Mouse (Mus musculus): ENCODE measurements around the gene Rgs8. TPM values are rescaled to one million over a fixed set of nuclear protein-coding genes. Genes with fewer than 3 reads are reported as not detected.

Rgs8 gene
- polyA plus RNA-seq, 1 experiment = under 0.01 TPM

DNA sequence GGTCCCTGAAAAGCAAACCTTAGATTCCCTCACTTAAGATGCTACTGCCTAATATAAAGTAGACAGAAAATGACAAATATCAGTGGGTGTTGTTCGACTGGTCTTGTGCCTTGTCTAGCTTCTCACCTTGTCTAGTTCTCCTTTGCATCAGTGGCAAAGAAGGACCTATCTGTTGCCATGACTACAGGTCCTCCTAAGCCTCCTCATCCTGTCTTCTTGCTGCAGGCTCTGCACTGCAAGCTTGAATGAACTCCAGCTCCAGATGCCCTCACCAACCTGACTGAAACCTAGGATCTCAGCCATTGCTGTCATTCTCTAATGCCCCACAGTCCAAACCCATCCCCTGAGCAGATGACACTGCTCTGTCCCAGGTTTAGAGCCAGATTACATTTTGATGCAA lies 65.2 kb downstream of the Rgs8 start:
- Histone ChIP-seq H3K79me2 (ENCODE audit: control insufficient read depth, insufficient read depth) (no peaks in the 10 kb centered on the region), H3K36me3 (ENCODE audit: control insufficient read depth, insufficient read depth) (no peaks in the 10 kb centered on the region), H3K27me3 (ENCODE audit: control insufficient read depth, insufficient read depth, insufficient read length) (no peaks in the 10 kb centered on the region), H3K4me3 (ENCODE audit: insufficient read depth, poor library complexity, severe bottlenecking) (no peak overlapping the region), H3K79me3 (ENCODE audit: low read depth) (no peaks in the 10 kb centered on the region), H3ac (ENCODE audit: control insufficient read depth, insufficient read length, low read depth) (no peak overlapping the region)
- TF ChIP-seq USF1 (IDR thresholded peaks at IDR 0.05; ENCODE audit: low read depth) = no peak

DNA sequence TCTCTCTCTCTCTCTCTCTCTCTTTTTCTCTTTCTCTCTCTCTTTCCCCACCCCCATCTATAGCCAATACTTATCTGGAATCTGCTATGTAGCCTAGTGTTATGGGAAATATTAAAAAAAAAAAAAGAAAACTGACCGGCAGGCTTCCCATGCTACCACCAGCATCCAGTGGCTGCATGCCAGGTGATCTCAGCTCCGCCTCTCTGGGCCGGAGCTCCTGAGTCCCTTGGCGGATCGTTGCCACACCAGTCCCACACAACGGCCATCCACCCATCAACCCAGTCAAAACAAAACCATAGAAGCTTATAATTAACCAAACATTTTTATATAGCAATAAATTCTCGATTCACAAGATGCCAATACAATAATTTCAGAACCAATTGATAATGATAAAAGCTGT lies 68.1 kb downstream of the Rgs8 start:
- Histone ChIP-seq H3K79me2 (ENCODE audit: control insufficient read depth, insufficient read depth) (no peaks in the 10 kb centered on the region), H3K27me3 (ENCODE audit: control insufficient read depth, insufficient read depth, insufficient read length) (no peaks in the 10 kb centered on the region), H3K79me3 (ENCODE audit: low read depth) (no peaks in the 10 kb centered on the region), H3K36me3 (ENCODE audit: control insufficient read depth, insufficient read depth) (no peaks in the 10 kb centered on the region), H3K4me3 (ENCODE audit: insufficient read depth, poor library complexity, severe bottlenecking) (no peak overlapping the region), H3ac (ENCODE audit: control insufficient read depth, insufficient read length, low read depth) (no peak overlapping the region)
- no peak for TF ChIP-seq FOSL1 (IDR thresholded peaks at IDR 0.05; ENCODE audit: insufficient read depth, low read length, poor library complexity, severe bottlenecking)
- no peak for TF ChIP-seq CTCF (IDR thresholded peaks at IDR 0.05; ENCODE audit: control insufficient read depth, insufficient read depth, insufficient read length)
- no peak for TF ChIP-seq CEBPB (IDR thresholded peaks at IDR 0.05; ENCODE audit: low read depth)
- TF ChIP-seq USF1 (IDR thresholded peaks at IDR 0.05; ENCODE audit: low read depth) = no peak
- TF ChIP-seq MYOD1 (IDR thresholded peaks at IDR 0.05; ENCODE audit: control insufficient read depth, insufficient read length, low read depth) = no peak
- TF ChIP-seq MYOG (IDR thresholded peaks at IDR 0.05; ENCODE audit: control insufficient read depth, extremely low read depth, insufficient read length) = no peak
- TF ChIP-seq MAX (IDR thresholded peaks at IDR 0.05) = no peak

DNA sequence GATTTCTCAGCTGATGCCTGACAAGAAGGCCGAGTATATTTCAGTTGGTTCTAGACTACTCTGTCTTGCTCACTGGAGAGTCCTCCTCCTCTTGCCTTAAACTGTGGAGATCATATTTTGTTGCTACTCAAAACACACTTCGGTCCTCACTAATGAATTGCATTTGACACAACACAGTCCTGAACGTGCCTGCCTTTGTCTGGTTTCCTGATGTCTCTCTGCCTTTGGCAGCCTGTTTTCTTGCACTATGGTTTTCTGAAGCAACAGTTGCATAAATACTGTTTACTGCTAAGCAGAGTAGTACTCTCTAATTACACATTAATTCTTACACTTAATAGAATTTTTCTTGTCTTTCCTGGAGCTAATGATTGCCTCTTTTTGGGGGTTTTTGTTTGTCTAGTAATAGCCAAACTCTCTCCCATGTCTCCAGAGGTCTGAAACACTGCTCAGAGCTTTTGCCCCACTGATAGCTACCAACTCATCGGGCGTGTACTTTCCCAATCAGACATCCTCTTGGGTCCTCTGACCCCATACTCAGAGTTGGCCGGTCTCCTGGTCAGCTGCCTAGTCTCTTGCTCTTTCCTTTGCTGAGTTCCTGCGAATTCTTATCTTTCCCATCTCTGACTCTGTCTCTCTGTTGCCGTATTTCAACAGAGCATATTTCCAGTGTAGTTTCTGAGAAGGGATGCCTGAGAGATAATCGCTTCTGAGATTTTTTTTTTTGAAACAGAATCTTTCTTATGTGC lies 68.9 kb downstream of the Rgs8 start:
- H3K79me3 ChIP-seq (ENCODE audit: low read depth) = no peaks in the 10 kb centered on the region
- no peak overlapping the region for H3ac ChIP-seq (ENCODE audit: control insufficient read depth, insufficient read length, low read depth)
- H3K79me2 ChIP-seq (ENCODE audit: control insufficient read depth, insufficient read depth) = no peaks in the 10 kb centered on the region
- TF ChIP-seq CTCF (IDR thresholded peaks at IDR 0.05; ENCODE audit: control insufficient read depth, insufficient read depth, insufficient read length) (no peak), MYOD1 (IDR thresholded peaks at IDR 0.05; ENCODE audit: control insufficient read depth, insufficient read length, low read depth) (no peak), USF1 (IDR thresholded peaks at IDR 0.05; ENCODE audit: low read depth) (no peak), MYOG (IDR thresholded peaks at IDR 0.05; ENCODE audit: control insufficient read depth, extremely low read depth, insufficient read length) (no peak), FOSL1 (IDR thresholded peaks at IDR 0.05; ENCODE audit: insufficient read depth, low read length, poor library complexity, severe bottlenecking) (no peak), CEBPB (IDR thresholded peaks at IDR 0.05; ENCODE audit: low read depth) (no peak), MAX (IDR thresholded peaks at IDR 0.05) (no peak)
- H3K4me3 ChIP-seq (ENCODE audit: insufficient read depth, poor library complexity, severe bottlenecking) = no peak overlapping the region
- H3K27me3 ChIP-seq (ENCODE audit: control insufficient read depth, insufficient read depth, insufficient read length) = no peaks in the 10 kb centered on the region
- no peaks in the 10 kb centered on the region for H3K36me3 ChIP-seq (ENCODE audit: control insufficient read depth, insufficient read depth)

DNA sequence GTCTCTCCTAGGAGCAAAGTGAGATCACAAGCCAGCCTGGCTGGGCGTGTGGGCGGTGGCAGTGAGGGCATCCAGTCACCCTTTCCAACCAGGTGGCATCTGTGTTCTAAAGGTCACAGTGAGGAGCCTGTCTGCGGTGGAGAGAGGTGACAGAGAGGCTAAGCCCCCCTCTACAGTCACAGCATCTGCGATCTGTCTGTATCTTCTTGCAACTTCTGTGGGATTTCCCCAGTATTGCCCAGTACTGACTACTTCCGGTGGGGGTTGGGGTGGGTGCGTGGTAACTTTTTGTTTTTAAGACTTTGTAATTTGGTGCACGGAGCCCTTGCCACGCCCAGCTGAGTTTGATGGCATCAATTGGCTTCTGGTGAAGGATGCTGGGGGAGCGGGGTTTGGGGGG lies 70.6 kb downstream of the Rgs8 start:
- no peak for TF ChIP-seq CEBPB (IDR thresholded peaks at IDR 0.05; ENCODE audit: low read depth)
- no peak for TF ChIP-seq CTCF (IDR thresholded peaks at IDR 0.05; ENCODE audit: control insufficient read depth, insufficient read depth, insufficient read length)
- no peak for TF ChIP-seq USF1 (IDR thresholded peaks at IDR 0.05; ENCODE audit: low read depth)
- TF ChIP-seq MYOD1 (IDR thresholded peaks at IDR 0.05; ENCODE audit: control insufficient read depth, insufficient read length, low read depth) = no peak
- no peak for TF ChIP-seq MAX (IDR thresholded peaks at IDR 0.05)
- no peak for TF ChIP-seq FOSL1 (IDR thresholded peaks at IDR 0.05; ENCODE audit: insufficient read depth, low read length, poor library complexity, severe bottlenecking)
- TF ChIP-seq MYOG (IDR thresholded peaks at IDR 0.05; ENCODE audit: control insufficient read depth, extremely low read depth, insufficient read length) = no peak
- H3K27me3 ChIP-seq (ENCODE audit: control insufficient read depth, insufficient read depth, insufficient read length) = no peaks in the 10 kb centered on the region
- no peak overlapping the region for H3K4me3 ChIP-seq (ENCODE audit: insufficient read depth, poor library complexity, severe bottlenecking)
- H3ac ChIP-seq (ENCODE audit: control insufficient read depth, insufficient read length, low read depth) = no peak overlapping the region
- H3K36me3 ChIP-seq (ENCODE audit: control insufficient read depth, insufficient read depth) = no peaks in the 10 kb centered on the region
- no peaks in the 10 kb centered on the region for H3K79me2 ChIP-seq (ENCODE audit: control insufficient read depth, insufficient read depth)
- no peaks in the 10 kb centered on the region for H3K79me3 ChIP-seq (ENCODE audit: low read depth)

DNA sequence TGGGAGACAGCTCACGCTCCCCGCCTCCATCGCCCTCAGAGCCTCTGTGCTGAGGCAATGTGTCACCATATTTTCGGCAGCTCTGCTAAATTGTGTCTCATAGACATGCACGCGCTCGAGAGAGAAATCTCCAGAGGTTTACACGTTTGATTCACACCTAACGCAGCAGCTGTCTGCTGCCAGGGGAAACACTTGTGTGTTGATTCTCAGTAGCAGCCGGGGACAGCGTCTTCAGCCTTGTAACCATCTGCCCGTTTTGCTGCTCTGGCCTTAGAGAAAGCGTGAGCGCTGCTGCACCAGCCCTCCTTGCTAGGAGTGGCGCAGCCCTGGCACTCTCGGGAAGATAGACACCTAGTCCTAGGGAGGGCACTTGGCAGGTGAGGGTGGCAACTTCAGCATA lies 73.8 kb downstream of the Rgs8 start:
- H3K79me3 ChIP-seq (ENCODE audit: low read depth) = no peaks in the 10 kb centered on the region
- no peaks in the 10 kb centered on the region for H3K79me2 ChIP-seq (ENCODE audit: control insufficient read depth, insufficient read depth)
- no peak overlapping the region for H3K4me3 ChIP-seq (ENCODE audit: insufficient read depth, poor library complexity, severe bottlenecking)
- TF ChIP-seq USF1 (IDR thresholded peaks at IDR 0.05; ENCODE audit: low read depth) (no peak), MAX (IDR thresholded peaks at IDR 0.05) (no peak), MYOD1 (IDR thresholded peaks at IDR 0.05; ENCODE audit: control insufficient read depth, insufficient read length, low read depth) (no peak), CEBPB (IDR thresholded peaks at IDR 0.05; ENCODE audit: low read depth) (no peak), CTCF (IDR thresholded peaks at IDR 0.05; ENCODE audit: control insufficient read depth, insufficient read depth, insufficient read length) (no peak), FOSL1 (IDR thresholded peaks at IDR 0.05; ENCODE audit: insufficient read depth, low read length, poor library complexity, severe bottlenecking) (no peak), MYOG (IDR thresholded peaks at IDR 0.05; ENCODE audit: control insufficient read depth, extremely low read depth, insufficient read length) (no peak)
- no peak overlapping the region for H3ac ChIP-seq (ENCODE audit: control insufficient read depth, insufficient read length, low read depth)
- no peaks in the 10 kb centered on the region for H3K27me3 ChIP-seq (ENCODE audit: control insufficient read depth, insufficient read depth, insufficient read length)
- H3K36me3 ChIP-seq (ENCODE audit: control insufficient read depth, insufficient read depth) = no peaks in the 10 kb centered on the region

DNA sequence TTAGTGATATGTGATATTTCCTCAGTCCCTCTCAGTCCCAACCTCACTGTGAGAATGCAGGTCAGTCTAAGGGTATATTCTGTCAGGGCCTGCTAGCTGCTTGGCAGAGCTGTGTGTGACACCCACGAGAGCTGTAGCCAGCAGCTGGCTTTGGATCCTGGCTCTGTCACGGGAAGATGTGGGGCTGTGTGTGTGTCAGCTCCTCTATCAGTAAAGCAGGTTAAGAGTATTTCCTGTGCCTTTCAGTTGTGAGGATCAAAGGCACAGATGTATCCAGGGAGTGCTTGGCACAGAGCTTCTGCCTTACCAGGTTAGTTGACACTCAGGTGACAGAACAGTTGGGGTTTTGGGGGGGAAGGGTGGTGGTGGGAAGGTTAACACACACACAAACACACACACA lies 77.0 kb downstream of the Rgs8 start:
- no peaks in the 10 kb centered on the region for H3K36me3 ChIP-seq (ENCODE audit: control insufficient read depth, insufficient read depth)
- H3K79me3 ChIP-seq (ENCODE audit: low read depth) = no peaks in the 10 kb centered on the region
- H3K4me3 ChIP-seq (ENCODE audit: insufficient read depth, poor library complexity, severe bottlenecking) = no peak overlapping the region
- no peak overlapping the region for H3ac ChIP-seq (ENCODE audit: control insufficient read depth, insufficient read length, low read depth)
- TF ChIP-seq MAX (IDR thresholded peaks at IDR 0.05) (no peak), CTCF (IDR thresholded peaks at IDR 0.05; ENCODE audit: control insufficient read depth, insufficient read depth, insufficient read length) (no peak), USF1 (IDR thresholded peaks at IDR 0.05; ENCODE audit: low read depth) (no peak), CEBPB (IDR thresholded peaks at IDR 0.05; ENCODE audit: low read depth) (no peak), MYOD1 (IDR thresholded peaks at IDR 0.05; ENCODE audit: control insufficient read depth, insufficient read length, low read depth) (no peak), FOSL1 (IDR thresholded peaks at IDR 0.05; ENCODE audit: insufficient read depth, low read length, poor library complexity, severe bottlenecking) (no peak), MYOG (IDR thresholded peaks at IDR 0.05; ENCODE audit: control insufficient read depth, extremely low read depth, insufficient read length) (no peak)
- no peaks in the 10 kb centered on the region for H3K79me2 ChIP-seq (ENCODE audit: control insufficient read depth, insufficient read depth)
- H3K27me3 ChIP-seq (ENCODE audit: control insufficient read depth, insufficient read depth, insufficient read length) = no peaks in the 10 kb centered on the region

Measured in C2C12 (cell line).